Mouse (Mus musculus): ENCODE results near the gene Rab14. TPM values are rescaled to one million over a fixed set of nuclear protein-coding genes. Genes with fewer than 3 reads are reported as not detected.

Gene Rab14
- 100 to 1,000 TPM; 218 to 225 TPM for total RNA-seq (2021)

DNA sequence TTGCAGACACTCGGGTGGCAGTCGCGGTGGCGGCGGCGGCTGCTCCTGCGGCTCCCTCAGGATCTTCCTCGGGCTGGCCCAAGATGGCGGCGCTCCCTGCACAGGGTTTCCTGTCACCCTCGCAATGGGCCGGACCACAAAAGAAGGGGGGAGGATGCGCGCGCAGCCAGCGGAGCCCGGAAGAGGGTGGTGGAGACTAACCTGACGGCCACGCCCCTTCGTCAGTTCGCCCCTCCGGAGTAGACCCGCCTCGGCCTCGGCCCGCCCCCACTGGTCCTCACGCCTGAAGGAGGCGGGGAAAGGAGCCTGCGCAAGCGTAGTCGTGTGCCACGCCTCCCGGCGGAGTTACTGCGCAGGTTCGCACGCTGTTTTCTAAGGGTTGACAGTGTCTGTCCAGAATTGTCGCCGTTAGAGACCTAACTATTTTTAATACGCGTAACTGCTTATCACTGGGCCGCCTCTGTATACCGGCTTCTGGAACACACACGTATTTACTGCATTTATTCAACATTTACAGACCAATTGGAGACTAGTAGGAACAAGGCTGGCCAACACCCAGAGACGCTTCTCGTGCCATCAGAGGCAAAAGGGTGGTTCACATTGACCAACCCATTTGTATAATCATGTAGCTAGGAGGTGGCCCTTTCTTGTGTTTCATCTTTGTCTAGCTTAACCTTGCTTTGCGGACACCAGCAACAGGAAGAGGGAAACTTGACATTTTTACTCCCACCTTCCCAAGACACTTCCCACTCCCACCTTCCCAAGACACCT, at the start of gene Rab14:
Rab14 (minus strand) TSS at position 223 of the 771 bp plus-strand sequence.
- intact Hi-C loops (cut with DNase I) = no loop called here
- peak; percentile 99 to 100 for DNase-seq (ENCODE audit: extremely low spot score in 1 of 2, low spot score in 2 of 2)

GRCm38 (mm10) chr2:35247763-35248162, 46.8 kb upstream of the Rab14 start:
- DNase-seq (ENCODE audit: extremely low spot score in 1 of 2, low spot score in 2 of 2) = no peak

DNA sequence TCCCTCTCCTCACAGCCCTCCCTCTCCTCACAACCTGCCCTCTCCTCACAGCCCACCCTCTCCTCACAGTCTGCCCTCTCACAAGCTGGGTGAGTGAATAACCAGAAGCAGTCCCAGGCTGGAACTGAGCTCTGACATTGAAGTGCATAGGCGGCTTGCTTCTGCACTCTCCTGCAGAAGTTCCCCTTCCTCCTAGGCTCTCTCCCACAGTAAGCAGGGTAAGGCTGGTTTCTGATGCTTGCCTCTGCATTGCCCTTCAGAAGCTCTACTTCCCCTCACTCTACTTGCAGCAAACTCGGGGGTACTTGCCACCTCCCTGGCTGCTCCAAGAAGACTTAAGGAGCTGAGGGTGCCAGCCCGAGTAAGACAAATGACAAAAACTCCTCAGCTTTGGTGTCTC, 43.3 kb upstream of the Rab14 start:
- DNase-seq (ENCODE audit: extremely low spot score in 1 of 2, low spot score in 2 of 2) = no peak
- intact Hi-C loops (cut with DNase I) = no loop called here

More at GRCm38 (mm10) chr2:35247763-35248162, 46.8 kb upstream of the Rab14 start:
- intact Hi-C loops (cut with DNase I) = no loop called here

DNA sequence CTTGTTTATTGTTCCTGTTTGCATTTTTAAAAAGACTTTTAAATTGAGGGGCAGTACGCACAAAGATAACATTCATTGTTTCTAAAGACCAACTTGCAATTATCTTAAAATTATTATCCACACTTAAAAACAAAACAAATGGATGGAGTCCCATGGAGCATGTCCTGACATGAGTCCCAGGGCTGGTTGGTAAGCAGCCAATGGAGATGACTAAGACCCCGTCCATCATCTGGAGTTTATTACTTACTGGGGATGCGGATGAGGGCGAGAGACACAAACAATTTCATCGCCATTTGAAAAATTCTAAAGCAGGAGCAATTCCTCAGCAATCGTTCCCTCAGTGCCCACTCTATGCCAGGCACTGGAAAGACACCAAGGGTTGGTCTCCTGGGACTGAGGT, 34.1 kb upstream of the Rab14 start:
- DNase-seq (ENCODE audit: extremely low spot score in 1 of 2, low spot score in 2 of 2) = no peak
- intact Hi-C loops (cut with DNase I) = no loop called here

- intact Hi-C loops (cut with DNase I) = no loop called here
These were observed 33.0 kb upstream of the Rab14 start for GRCm38 (mm10) chr2:35233898-35234297.

DNA sequence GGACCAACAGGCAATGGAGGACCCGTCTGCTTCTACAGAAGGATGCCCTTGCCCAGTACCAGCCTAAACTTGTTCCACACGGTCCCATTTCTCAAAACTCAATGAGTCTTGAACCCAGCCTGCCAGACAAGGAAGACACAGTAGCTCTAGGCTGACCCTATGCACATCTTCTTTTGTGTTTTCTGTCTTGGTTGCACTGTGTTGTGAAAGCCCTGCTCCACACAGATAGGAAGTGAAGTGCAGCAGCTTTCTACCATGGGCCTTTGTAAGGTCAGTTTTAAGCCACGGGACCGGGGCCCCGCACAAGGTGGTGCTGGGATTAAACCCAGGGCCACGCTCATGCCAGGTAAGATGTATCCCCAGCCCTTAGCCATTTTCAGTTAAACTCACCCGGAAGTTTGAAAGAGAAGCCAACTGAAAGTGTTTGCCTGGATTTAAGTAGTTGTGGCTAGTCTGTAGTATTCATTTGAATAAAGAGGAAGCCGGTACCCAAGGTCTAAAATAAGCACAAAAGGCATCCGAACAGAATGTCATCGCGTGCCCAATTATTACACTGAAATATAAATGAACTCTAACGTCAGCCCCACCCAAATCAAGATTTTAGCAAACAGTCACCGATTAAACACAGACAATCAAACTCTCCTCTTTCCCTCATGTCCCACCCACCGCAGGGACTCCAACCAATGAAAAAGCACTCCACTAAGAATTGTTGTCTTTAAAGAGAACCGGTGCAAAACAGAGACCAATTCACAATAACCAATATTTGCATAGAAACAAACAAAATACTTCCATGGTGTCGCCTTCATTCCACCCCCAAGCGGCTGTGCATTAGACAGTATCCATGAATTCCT, 31.9 kb upstream of the Rab14 start:
- no peak for DNase-seq (ENCODE audit: extremely low spot score in 1 of 2, low spot score in 2 of 2)
- intact Hi-C loops (cut with DNase I) = no loop called here

More at GRCm38 (mm10) chr2:35233898-35234297, 33.0 kb upstream of the Rab14 start:
- no peak for DNase-seq (ENCODE audit: extremely low spot score in 1 of 2, low spot score in 2 of 2)

DNA sequence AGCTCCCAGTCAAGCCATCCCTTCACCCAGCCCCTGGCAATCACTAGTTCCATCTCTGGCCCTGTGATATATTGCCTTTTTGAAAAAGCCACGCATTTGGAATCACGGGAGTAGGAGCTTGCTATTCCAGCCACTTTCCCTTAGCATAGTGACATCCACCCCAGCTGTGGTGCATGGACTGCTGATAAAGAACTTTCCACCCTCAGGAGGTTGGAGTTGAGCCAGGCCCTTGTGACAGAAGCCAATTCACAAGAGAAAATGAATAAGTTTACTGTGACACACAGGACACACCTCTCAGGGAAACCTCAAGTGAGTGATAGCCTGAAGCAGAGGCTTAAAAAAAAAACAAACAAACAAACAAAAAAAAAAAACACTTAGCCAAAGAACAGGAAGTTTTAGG, 31.0 kb upstream of the Rab14 start:
- DNase-seq (ENCODE audit: extremely low spot score in 1 of 2, low spot score in 2 of 2) = peak in 1 of 2 experiments; percentile 51
- intact Hi-C loops (cut with DNase I) = no loop called here

GRCm38 (mm10) chr2:35230215-35230614, 29.3 kb upstream of the Rab14 start:
- intact Hi-C loops (cut with DNase I) = no loop called here
- DNase-seq (ENCODE audit: extremely low spot score in 1 of 2, low spot score in 2 of 2) = no peak

- DNase-seq (ENCODE audit: extremely low spot score in 1 of 2, low spot score in 2 of 2) = no peak
- intact Hi-C loops (cut with DNase I) = no loop called here
These were observed 27.2 kb upstream of the Rab14 start for GRCm38 (mm10) chr2:35228145-35228544.

DNA sequence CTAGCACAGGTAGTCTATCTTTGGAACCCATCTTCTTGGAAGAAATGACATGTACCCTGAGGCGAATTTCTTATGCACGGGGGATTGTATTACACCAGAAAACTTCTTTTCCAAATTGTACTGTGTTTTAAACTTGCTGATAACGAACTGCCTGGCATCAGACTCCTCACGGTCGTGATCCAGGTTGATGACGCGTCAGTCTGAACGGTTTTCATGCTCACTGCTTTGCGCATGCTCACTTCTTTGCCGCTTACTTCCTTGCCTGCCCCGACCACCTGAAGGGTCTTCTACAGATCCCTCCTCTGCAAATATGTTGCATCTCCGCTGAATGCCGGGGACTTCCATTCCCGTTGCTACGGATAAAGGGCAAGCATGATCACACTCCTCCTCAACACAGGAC, 23.4 kb upstream of the Rab14 start:
- intact Hi-C loops (cut with DNase I) = no loop called here
- no peak for DNase-seq (ENCODE audit: extremely low spot score in 1 of 2, low spot score in 2 of 2)

GRCm38 (mm10) chr2:35222822-35223391, 22.0 kb upstream of the Rab14 start:
- DNase-seq (ENCODE audit: extremely low spot score in 1 of 2, low spot score in 2 of 2) = no peak
- intact Hi-C loops (cut with DNase I) = no loop called here

DNA sequence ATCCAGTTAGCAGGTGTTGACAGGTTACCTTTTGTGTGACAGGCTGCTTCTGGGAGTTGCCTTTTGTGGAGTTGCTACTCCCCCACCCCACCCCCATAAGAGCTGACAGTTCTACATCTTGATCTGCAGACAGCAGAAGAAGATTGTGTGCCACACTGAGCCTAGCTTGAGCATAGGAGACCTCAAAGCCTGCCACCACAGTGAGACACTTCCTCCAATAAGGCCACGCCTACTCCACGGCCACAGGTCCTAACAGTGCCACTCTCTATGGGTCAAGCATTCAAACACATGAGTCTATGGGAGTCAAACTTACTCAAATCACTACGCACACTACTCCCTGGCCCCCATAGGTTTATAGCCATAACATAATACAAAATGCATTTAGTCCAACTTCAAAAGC, 17.8 kb upstream of the Rab14 start:
- intact Hi-C loops (cut with DNase I) = loop anchor here (5.0 to 10.0 kb wide), 2 partner anchors 49 to 176 kb away; partner anchors contain the start of gene 4930402F06Rik
- DNase-seq (ENCODE audit: extremely low spot score in 1 of 2, low spot score in 2 of 2) = no peak

GRCm38 (mm10) chr2:35216701-35217100, 15.8 kb upstream of the Rab14 start:
- intact Hi-C loops (cut with DNase I) = loop anchor here (5.0 to 10.0 kb wide), 2 partner anchors 51 to 178 kb away; partner anchors contain the start of gene 4930402F06Rik
- no peak for DNase-seq (ENCODE audit: extremely low spot score in 1 of 2, low spot score in 2 of 2)

GRCm38 (mm10) chr2:35215363-35215762, 14.4 kb upstream of the Rab14 start:
- intact Hi-C loops (cut with DNase I) = loop anchor here (5.0 to 10.0 kb wide), 2 partner anchors 52 to 179 kb away; partner anchors contain the start of gene 4930402F06Rik
- DNase-seq (ENCODE audit: extremely low spot score in 1 of 2, low spot score in 2 of 2) = no peak

DNA sequence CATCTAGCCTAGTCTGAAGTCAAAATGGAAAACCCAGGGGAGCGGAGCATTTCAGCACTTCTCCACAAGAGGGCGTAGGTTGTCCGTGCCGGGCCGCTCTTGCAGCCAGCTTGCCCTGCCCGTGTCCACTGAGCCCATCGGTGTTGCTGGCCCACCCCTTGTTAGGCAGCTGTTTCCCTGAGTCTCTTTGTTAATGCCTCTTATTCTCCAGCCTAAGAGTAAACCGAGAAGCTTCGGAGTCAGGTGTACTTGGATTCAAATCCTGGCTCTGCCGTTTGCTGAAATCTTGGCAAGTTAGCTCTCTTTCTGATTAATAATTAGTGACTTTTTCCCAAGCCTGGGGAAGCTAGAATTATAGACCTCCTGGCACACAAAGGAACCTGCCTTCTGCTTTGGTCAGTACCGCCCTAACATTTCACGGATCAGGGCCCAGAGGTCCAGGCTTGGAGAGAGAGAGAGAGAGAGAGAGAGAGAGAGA, 14.0 kb upstream of the Rab14 start:
- DNase-seq (ENCODE audit: extremely low spot score in 1 of 2, low spot score in 2 of 2) = peak; percentile 80 to 83
- intact Hi-C loops (cut with DNase I) = loop anchor here (5.0 to 10.0 kb wide), 2 partner anchors 52 to 180 kb away; partner anchors contain the start of gene 4930402F06Rik

DNA sequence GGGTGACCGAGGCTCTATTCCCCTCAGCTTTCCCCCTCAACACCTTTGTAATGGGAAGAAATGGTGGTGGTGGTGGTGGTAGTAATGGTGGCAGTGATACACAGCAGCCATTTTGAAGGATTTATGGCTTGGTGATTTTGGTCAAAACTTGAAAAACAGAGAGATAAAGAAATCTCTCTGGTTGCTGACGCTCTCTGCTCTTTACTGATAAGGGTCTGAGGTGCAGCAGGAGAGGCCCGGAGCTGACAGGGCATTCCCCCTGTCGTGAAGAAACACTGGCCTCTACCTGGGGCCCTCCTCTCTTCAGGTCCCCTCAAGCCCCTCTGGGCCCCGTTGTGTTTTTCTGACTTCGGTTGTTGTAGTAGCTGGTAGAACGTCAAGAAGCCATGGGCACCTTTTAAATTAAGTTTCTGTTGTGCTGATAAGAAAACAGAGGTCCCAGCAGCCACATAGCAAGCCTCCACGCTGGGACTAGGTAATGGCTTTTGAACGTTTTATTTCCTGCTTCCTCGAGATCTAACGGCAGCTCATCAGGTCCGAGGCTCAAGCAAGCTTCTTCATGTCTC, 12.5 kb upstream of the Rab14 start:
- intact Hi-C loops (cut with DNase I) = loop anchor here (10.0 kb wide), 1 partner anchor 181 kb away; the partner anchor contains the start of gene 4930402F06Rik
- DNase-seq (ENCODE audit: extremely low spot score in 1 of 2, low spot score in 2 of 2) = no peak

GRCm38 (mm10) chr2:35211681-35212080, 10.8 kb upstream of the Rab14 start:
- DNase-seq (ENCODE audit: extremely low spot score in 1 of 2, low spot score in 2 of 2) = no peak
- intact Hi-C loops (cut with DNase I) = loop anchor here (10.0 kb wide), 1 partner anchor 183 kb away; the partner anchor contains the start of gene 4930402F06Rik

DNA sequence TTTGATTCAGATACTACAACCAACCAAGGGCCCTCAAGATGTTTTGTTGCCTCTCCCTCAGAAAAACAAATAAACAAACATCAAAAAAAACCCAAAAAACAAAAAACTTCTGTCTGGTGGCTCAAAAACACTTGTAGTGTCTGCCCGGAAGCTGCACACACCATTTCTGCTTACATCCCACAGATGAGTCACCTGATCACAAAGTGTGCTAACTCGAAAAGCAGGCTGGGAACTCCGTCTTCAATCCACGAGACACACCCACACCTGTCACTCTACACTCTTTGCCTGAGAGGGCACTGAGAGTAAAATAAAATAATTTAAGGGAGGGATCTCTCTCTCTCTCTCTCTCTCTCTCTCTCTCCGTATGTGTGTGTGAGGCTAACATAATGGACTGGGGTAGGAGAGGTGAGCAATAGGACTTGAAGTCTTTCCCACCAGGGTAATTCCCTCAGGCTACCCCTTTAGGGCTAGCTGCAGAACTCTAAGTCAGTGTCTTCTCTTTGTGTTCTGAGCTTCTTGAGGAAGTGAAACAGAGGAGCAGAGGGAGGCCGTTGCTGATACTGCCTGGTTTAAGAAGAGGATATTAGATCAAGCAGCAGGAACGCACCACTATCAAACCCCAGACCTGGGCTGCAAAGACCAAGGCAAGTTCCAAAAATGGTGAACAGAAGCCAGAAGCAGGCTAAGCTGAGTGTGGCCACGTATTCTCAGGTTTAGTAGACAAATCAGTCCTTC, 8.2 kb upstream of the Rab14 start:
- no peak for DNase-seq (ENCODE audit: extremely low spot score in 1 of 2, low spot score in 2 of 2)
- intact Hi-C loops (cut with DNase I) = no loop called here
